Mouse (Mus musculus) bone marrow macrophage, adult 2 months (primary cell): Measurements from ENCODE around the gene Sbno1.

Experiments used
- CTCF ChIP-seq: IDR thresholded peaks from 2 replicates; pipeline ENCODE4 v1.5.1; 2012; ENCODE audit warnings: low read depth, mild to moderate bottlenecking, low read length, moderate library complexity
- POLR2A ChIP-seq: IDR thresholded peaks from 2 replicates; pipeline ENCODE4 v1.6.1; 2012; ENCODE audit warnings: mild to moderate bottlenecking, low read depth, low read length, borderline replicate concordance

- no peak for TF ChIP-seq POLR2A
- TF ChIP-seq CTCF, result no peak
Measured at GRCm38 (mm10) chr5:124359641-124360040, 66.2 kb downstream of the Sbno1 start.
